Mouse (Mus musculus): ENCODE results near the gene Txnrd2. TPM values are rescaled to one million over a fixed set of nuclear protein-coding genes. Genes with fewer than 3 reads are reported as not detected.

Gene Txnrd2
- polyA plus RNA-seq, 1 experiment = 23.4 TPM

- Histone ChIP-seq H3K4me1 (ENCODE audit: control insufficient read depth, insufficient read depth, low read length) (peaks cover 53% of the 10 kb centered on the region), H3K27ac (ENCODE audit: insufficient read depth, low read depth, low read length) (peak overlapping the region; percentile 18; the same call in 1 of the 2 replicates), H3K4me3 (ENCODE audit: insufficient read depth, low read length) (no peak overlapping the region)
- TF ChIP-seq CTCF (IDR thresholded peaks at IDR 0.05; ENCODE audit: low read depth, low read length) (no peak), POLR2A (IDR thresholded peaks at IDR 0.05; ENCODE audit: borderline replicate concordance, low read depth, low read length) (no peak)
Observed at GRCm38 (mm10) chr16:18423203-18423914, 2.8 kb upstream of the Txnrd2 start.

GRCm38 (mm10) chr16:18423915-18424265 is 2.3 kb upstream of the Txnrd2 start:
- Histone ChIP-seq H3K27ac (ENCODE audit: insufficient read depth, low read depth, low read length) (peak overlapping the region; percentile 18; the same call in 1 of the 2 replicates), H3K4me3 (ENCODE audit: insufficient read depth, low read length) (peak overlapping the region; percentile 8; the same call in 1 of the 2 replicates), H3K4me1 (ENCODE audit: control insufficient read depth, insufficient read depth, low read length) (peaks cover 47% of the 10 kb centered on the region)
- TF ChIP-seq CTCF (IDR thresholded peaks at IDR 0.05; ENCODE audit: low read depth, low read length) = no peak

- TF ChIP-seq POLR2A (IDR thresholded peaks at IDR 0.05; ENCODE audit: borderline replicate concordance, low read depth, low read length) = no peak
- TF ChIP-seq CTCF (IDR thresholded peaks at IDR 0.05; ENCODE audit: low read depth, low read length) = no peak
- H3K4me3 ChIP-seq (ENCODE audit: insufficient read depth, low read length) = peak overlapping the region; percentile 73
- H3K27ac ChIP-seq (ENCODE audit: insufficient read depth, low read depth, low read length) = 0 out of 2 replicates have a peak overlapping the region, but pooled peaks have one; percentile 2
- H3K4me1 ChIP-seq (ENCODE audit: control insufficient read depth, insufficient read depth, low read length) = peaks cover 42% of the 10 kb centered on the region
Observed at GRCm38 (mm10) chr16:18424364-18425045, 1.7 kb upstream of the Txnrd2 start.

GRCm38 (mm10) chr16:18425475-18426214 is 539 bp upstream of the Txnrd2 start:
- H3K4me3 ChIP-seq (ENCODE audit: insufficient read depth, low read length) = peak overlapping the region; percentile 73
- TF ChIP-seq CTCF (IDR thresholded peaks at IDR 0.05; ENCODE audit: low read depth, low read length) (no peak), POLR2A (IDR thresholded peaks at IDR 0.05; ENCODE audit: borderline replicate concordance, low read depth, low read length) (no peak)
- H3K27ac ChIP-seq (ENCODE audit: insufficient read depth, low read depth, low read length) = peak overlapping the region; percentile 40
- peaks cover 33% of the 10 kb centered on the region for H3K4me1 ChIP-seq (ENCODE audit: control insufficient read depth, insufficient read depth, low read length)

- TF ChIP-seq POLR2A (IDR thresholded peaks at IDR 0.05; ENCODE audit: borderline replicate concordance, low read depth, low read length) (0 out of 2 replicates have a peak, but pooled peaks have one; percentile 9), CTCF (IDR thresholded peaks at IDR 0.05; ENCODE audit: low read depth, low read length) (no peak)
- H3K4me3 ChIP-seq (ENCODE audit: insufficient read depth, low read length) = peak within 1 kb of the TSS; percentile 73
- H3K4me1 ChIP-seq (ENCODE audit: control insufficient read depth, insufficient read depth, low read length) = peaks cover 26% of the 10 kb centered on the region
- peak within 1 kb of the TSS; percentile 40 for H3K27ac ChIP-seq (ENCODE audit: insufficient read depth, low read depth, low read length)
Observed at GRCm38 (mm10) chr16:18426802-18427280, 657 bp downstream of the Txnrd2 start, which contains the start of gene Comt. Comt (minus strand) TSS chr16:18426852.

GRCm38 (mm10) chr16:18428011-18428515 is 1.9 kb downstream of the Txnrd2 start:
- no peak overlapping the region for H3K27ac ChIP-seq (ENCODE audit: insufficient read depth, low read depth, low read length)
- H3K4me1 ChIP-seq (ENCODE audit: control insufficient read depth, insufficient read depth, low read length) = peaks cover 18% of the 10 kb centered on the region
- TF ChIP-seq CTCF (IDR thresholded peaks at IDR 0.05; ENCODE audit: low read depth, low read length) (no peak), POLR2A (IDR thresholded peaks at IDR 0.05; ENCODE audit: borderline replicate concordance, low read depth, low read length) (no peak)
- no peak overlapping the region for H3K4me3 ChIP-seq (ENCODE audit: insufficient read depth, low read length)

- TF ChIP-seq POLR2A (IDR thresholded peaks at IDR 0.05; ENCODE audit: borderline replicate concordance, low read depth, low read length) = no peak
- TF ChIP-seq CTCF (IDR thresholded peaks at IDR 0.05; ENCODE audit: low read depth, low read length) = no peak
- Histone ChIP-seq H3K4me1 (ENCODE audit: control insufficient read depth, insufficient read depth, low read length) (peaks cover 12% of the 10 kb centered on the region), H3K4me3 (ENCODE audit: insufficient read depth, low read length) (no peak overlapping the region), H3K27ac (ENCODE audit: insufficient read depth, low read depth, low read length) (no peak overlapping the region)
Observed at GRCm38 (mm10) chr16:18428516-18429042, 2.4 kb downstream of the Txnrd2 start.

GRCm38 (mm10) chr16:18429641-18430040 is 3.5 kb downstream of the Txnrd2 start:
- H3K27ac ChIP-seq (ENCODE audit: insufficient read depth, low read depth, low read length) = no peak overlapping the region
- H3K4me3 ChIP-seq (ENCODE audit: insufficient read depth, low read length) = no peak overlapping the region
- TF ChIP-seq CTCF (IDR thresholded peaks at IDR 0.05; ENCODE audit: low read depth, low read length) (no peak), POLR2A (IDR thresholded peaks at IDR 0.05; ENCODE audit: borderline replicate concordance, low read depth, low read length) (no peak)
- H3K4me1 ChIP-seq (ENCODE audit: control insufficient read depth, insufficient read depth, low read length) = peaks cover 4% of the 10 kb centered on the region

GRCm38 (mm10) chr16:18430641-18431212 is 4.5 kb downstream of the Txnrd2 start:
- Histone ChIP-seq H3K27ac (ENCODE audit: insufficient read depth, low read depth, low read length) (no peak overlapping the region), H3K4me1 (ENCODE audit: control insufficient read depth, insufficient read depth, low read length) (peaks cover 4% of the 10 kb centered on the region), H3K4me3 (ENCODE audit: insufficient read depth, low read length) (no peak overlapping the region)
- TF ChIP-seq CTCF (IDR thresholded peaks at IDR 0.05; ENCODE audit: low read depth, low read length) (no peak), POLR2A (IDR thresholded peaks at IDR 0.05; ENCODE audit: borderline replicate concordance, low read depth, low read length) (no peak)
